Mouse (Mus musculus) liver, adult 2 months (tissue): ENCODE data around the gene Ubl4b. TPM values are rescaled to one million over a fixed set of nuclear protein-coding genes. Genes with fewer than 3 reads are reported as not detected.

Experiments
- DNase-seq: peaks from one replicate; pipeline ENCODE4 v3.0.0-alpha.2; 2011; ENCODE audit warnings: low read depth, low spot score; ENCODE audit errors: extremely low read depth
- H3K27ac ChIP-seq: fragments of 200-500 bp; replicated peaks from 2 replicates; pipeline ENCODE4 v1.5.1; 2012; ENCODE audit warnings: low read depth, mild to moderate bottlenecking, control low read depth, inconsistent platforms, low read length; ENCODE audit not compliant: insufficient read depth
- H3K27me3 ChIP-seq: fragments of 200-500 bp; 2 replicates; pipeline ENCODE4 v1.6.1; 2012; ENCODE audit warnings: mild to moderate bottlenecking, moderate library complexity, low read length, inconsistent platforms; ENCODE audit not compliant: control insufficient read depth, insufficient read depth
- H3K36me3 ChIP-seq: fragments of 200-500 bp; 2 replicates; pipeline ENCODE4 v1.6.1; 2012; ENCODE audit warnings: low read length, inconsistent platforms; ENCODE audit not compliant: control insufficient read depth, insufficient read depth
- H3K4me1 ChIP-seq: fragments of 200-500 bp; 2 replicates; pipeline ENCODE4 v1.6.1; 2011; ENCODE audit warnings: low read length; ENCODE audit not compliant: control insufficient read depth, insufficient read depth
- H3K4me3 ChIP-seq: fragments of 200-500 bp; 2 replicates; pipeline ENCODE4 v1.5.1; 2011; ENCODE audit warnings: low read depth, mild to moderate bottlenecking, control low read depth, low read length, moderate library complexity; ENCODE audit not compliant: insufficient read depth
- H3K79me2 ChIP-seq: fragments of 200-500 bp; 2 replicates; pipeline ENCODE4 v1.6.1; 2012; ENCODE audit warnings: inconsistent platforms, mild to moderate bottlenecking, low read length, moderate library complexity; ENCODE audit not compliant: control insufficient read depth, insufficient read depth
- H3K9ac ChIP-seq: fragments of 200-500 bp; 2 replicates; pipeline ENCODE4 v1.6.1; 2012; ENCODE audit warnings: low read depth, mild to moderate bottlenecking, control low read depth, inconsistent platforms, low read length
- CTCF ChIP-seq: fragments of 200-500 bp; IDR thresholded peaks from 2 replicates; pipeline ENCODE4 v1.5.1; 2011; ENCODE audit warnings: low read depth, low read length, control low read depth
- POLR2A ChIP-seq: fragments of 200-500 bp; IDR thresholded peaks from 2 replicates; pipeline ENCODE4 v1.6.1; 2011; ENCODE audit warnings: low read length, control low read depth; ENCODE audit not compliant: insufficient read depth; ENCODE audit errors: extremely low read depth
- WGBS: fragments of 180-500 bp; shearing (Covaris S2); methylation state at CpG from one replicate; pipeline ENCODE4 v1.1.7; 2018; 5-methylcytosine and 5-hydroxymethylcytosine counted together
- polyA plus RNA-seq: library from polyadenylated mRNA; depleted of rRNA; stranded (reverse); fragments of >200 nt; gene quantifications from 2 replicates; pipeline ENCODE4 v1.2.3, GENCODE M21; 2012
- total RNA-seq: library from RNA; depleted of rRNA; stranded (reverse); fragments of >200 nt; gene quantifications from 2 replicates; pipeline ENCODE4 v1.2.3, GENCODE M21; 2014

Gene Ubl4b
- total and polyA plus RNA-seq, 2 experiments: not detected

- DNase-seq: no peak
- H3K9ac ChIP-seq: no peak overlapping the region
- H3K27me3 ChIP-seq: peaks cover 2% of the 10 kb centered on the region; the same call in 1 of the 2 replicates
- WGBS: 67% methylated on average over 6 of the region's 6 CpGs
- no peaks in the 10 kb centered on the region for H3K36me3 ChIP-seq
- TF ChIP-seq CTCF (no peak), POLR2A (no peak)
- no peak overlapping the region for H3K27ac ChIP-seq
- no peak overlapping the region for H3K4me3 ChIP-seq
- H3K79me2 ChIP-seq: no peaks in the 10 kb centered on the region
- no peaks in the 10 kb centered on the region for H3K4me1 ChIP-seq
These were observed 30.3 kb downstream of the Ubl4b start for GRCm38 (mm10) chr3:107524547-107524946.

DNA sequence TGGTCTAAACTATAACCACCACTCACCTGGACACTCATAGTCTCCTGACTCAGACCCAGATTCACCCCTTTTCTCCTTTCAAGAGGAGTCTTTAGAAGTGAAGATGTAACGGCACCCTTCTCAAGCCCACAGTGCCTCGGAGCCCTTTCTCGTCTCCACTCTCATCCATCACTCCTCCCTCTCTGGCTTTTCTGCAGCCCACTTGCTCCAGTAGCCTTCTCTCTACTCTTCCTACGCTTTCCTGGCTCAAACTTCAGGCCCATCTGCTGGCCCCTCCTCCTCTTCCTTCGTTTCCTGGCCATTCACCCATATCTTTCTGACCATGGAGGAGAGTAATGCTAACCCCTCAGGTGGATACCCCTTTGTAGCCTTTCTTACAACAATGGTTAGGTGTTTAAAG is 33.9 kb downstream of the Ubl4b start:
- Histone ChIP-seq H3K36me3 (no peaks in the 10 kb centered on the region), H3K79me2 (no peaks in the 10 kb centered on the region), H3K27ac (no peak overlapping the region), H3K9ac (no peak overlapping the region), H3K4me1 (peaks cover 1% of the 10 kb centered on the region; the same call in 1 of the 2 replicates), H3K4me3 (no peak overlapping the region), H3K27me3 (peaks cover 15% of the 10 kb centered on the region)
- DNase-seq: no peak
- no peak for TF ChIP-seq POLR2A
- no peak for TF ChIP-seq CTCF
- WGBS: 73% methylated on average over 5 of the region's 5 CpGs

DNA sequence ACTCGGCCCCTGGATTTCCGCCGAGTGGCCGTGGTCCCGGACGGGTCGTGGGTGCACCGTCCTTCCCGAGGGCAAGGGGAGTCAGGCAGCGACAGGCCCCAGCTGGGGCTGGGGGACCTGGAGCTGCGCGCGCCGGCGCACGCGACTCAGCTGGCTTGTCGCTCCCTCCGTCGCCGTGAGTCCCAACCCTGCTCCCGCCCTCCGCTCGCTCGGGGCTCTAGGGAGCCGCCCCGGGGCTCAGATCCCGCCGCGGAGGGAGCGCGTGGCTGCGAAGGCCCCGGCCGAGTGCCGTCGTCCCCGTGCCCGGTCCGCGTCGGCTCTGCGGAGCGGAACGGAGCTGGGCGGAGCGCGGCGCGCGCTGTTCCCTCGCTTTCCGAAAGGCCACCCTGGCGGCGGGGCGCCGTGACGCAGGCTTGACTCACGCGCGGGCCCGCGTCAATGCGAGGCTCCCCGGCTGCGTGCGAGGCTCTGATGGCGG is 37.2 kb downstream of the Ubl4b start, which contains the start of gene Slc6a17:
TSS of gene Slc6a17 (minus strand) at position 388 of the 478 bp plus-strand sequence.
- H3K4me3 ChIP-seq: no peak within 1 kb of the TSS
- H3K4me1 ChIP-seq: peaks cover 1% of the 10 kb centered on the region; the same call in 1 of the 2 replicates
- H3K27me3 ChIP-seq: peaks cover 17% of the 10 kb centered on the region
- WGBS: 2% methylated on average over 67 of the region's 68 CpGs
- H3K27ac ChIP-seq: no peak within 1 kb of the TSS
- DNase-seq: no peak
- no peak within 1 kb of the TSS for H3K9ac ChIP-seq
- no peaks in the 10 kb centered on the region for H3K79me2 ChIP-seq
- TF ChIP-seq CTCF (no peak), POLR2A (no peak)
- H3K36me3 ChIP-seq: no peaks in the 10 kb centered on the region

GRCm38 (mm10) chr3:107516776-107517630 is 37.9 kb downstream of the Ubl4b start:
- Histone ChIP-seq H3K4me3 (no peak overlapping the region), H3K27ac (no peak overlapping the region), H3K36me3 (no peaks in the 10 kb centered on the region), H3K9ac (no peak overlapping the region), H3K4me1 (peaks cover 1% of the 10 kb centered on the region; the same call in 1 of the 2 replicates), H3K27me3 (peaks cover 15% of the 10 kb centered on the region), H3K79me2 (no peaks in the 10 kb centered on the region)
- no peak for TF ChIP-seq POLR2A
- TF ChIP-seq CTCF: no peak
- no peak for DNase-seq
- WGBS: 8% methylated on average over 55 of the region's 55 CpGs

DNA sequence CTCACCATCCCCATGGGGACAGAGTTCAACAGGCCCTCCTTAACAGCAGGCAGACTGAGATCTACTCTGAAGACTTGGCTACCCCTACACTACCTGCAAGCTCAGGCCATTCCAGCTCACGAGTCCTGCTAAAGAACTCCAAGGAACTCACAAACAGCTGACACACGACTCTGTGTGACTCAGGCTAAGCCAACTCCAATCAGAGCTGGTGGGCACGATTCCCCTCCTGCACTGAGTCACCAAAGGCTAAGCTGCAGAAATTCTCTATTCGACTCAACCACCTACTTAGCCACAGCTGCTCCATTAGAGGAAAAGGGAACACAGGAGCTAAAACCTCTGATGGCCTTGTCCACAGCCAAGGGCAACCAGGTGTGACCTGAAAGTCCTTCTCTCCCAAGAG is 38.9 kb downstream of the Ubl4b start:
- Histone ChIP-seq H3K27me3 (peaks cover 15% of the 10 kb centered on the region), H3K79me2 (no peaks in the 10 kb centered on the region), H3K4me1 (peaks cover 1% of the 10 kb centered on the region; the same call in 1 of the 2 replicates), H3K27ac (no peak overlapping the region), H3K4me3 (no peak overlapping the region), H3K36me3 (no peaks in the 10 kb centered on the region), H3K9ac (no peak overlapping the region)
- TF ChIP-seq POLR2A (no peak), CTCF (no peak)
- WGBS: 66% methylated on average over 4 of the region's 4 CpGs
- no peak for DNase-seq

- Histone ChIP-seq H3K36me3 (no peaks in the 10 kb centered on the region), H3K27me3 (peaks cover 4% of the 10 kb centered on the region; the same call in 1 of the 2 replicates), H3K27ac (no peak overlapping the region), H3K4me3 (no peak overlapping the region), H3K9ac (no peak overlapping the region), H3K4me1 (no peaks in the 10 kb centered on the region), H3K79me2 (no peaks in the 10 kb centered on the region)
- 86% methylated on average over 3 of the region's 3 CpGs for WGBS
- TF ChIP-seq CTCF (no peak), POLR2A (no peak)
- DNase-seq: no peak
These were observed 43.5 kb downstream of the Ubl4b start for GRCm38 (mm10) chr3:107511416-107511815.
